Mouse (Mus musculus): Measurements from ENCODE around the gene Dnase1l2. TPM values are rescaled to one million over a fixed set of nuclear protein-coding genes. Genes with fewer than 3 reads are reported as not detected.

The Dnase1l2 gene
- total and polyA plus RNA-seq, 2 experiments from 2014 or later: 0.71 to 7.0 TPM

DNA sequence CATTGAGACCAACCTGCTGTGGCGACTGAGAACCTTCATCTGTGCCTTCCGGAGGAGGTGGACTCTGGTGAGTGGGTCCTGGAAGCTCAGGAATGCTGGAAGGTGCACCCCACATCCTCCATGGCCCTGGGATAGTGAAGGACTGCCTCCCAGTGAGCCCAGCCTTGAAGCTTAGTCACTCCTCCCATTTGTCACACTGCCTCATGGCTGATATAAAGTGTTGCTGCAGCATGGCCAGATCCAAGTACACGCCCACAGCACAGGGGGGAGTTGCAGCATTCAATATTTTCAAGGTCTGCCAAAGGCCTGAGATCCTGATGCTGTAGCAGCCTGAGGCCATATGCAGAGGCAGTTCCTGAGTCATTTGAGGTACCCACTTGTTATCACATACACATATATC is 40.5 kb downstream of the Dnase1l2 start:
- no peak for ATAC-seq
- no peaks in the 10 kb centered on the region for H3K4me1 ChIP-seq (ENCODE audit: insufficient read depth, low read length)
- no peak overlapping the region for H3K4me2 ChIP-seq (ENCODE audit: low read depth, low read length)
- no peaks in the 10 kb centered on the region for H3K9me3 ChIP-seq (ENCODE audit: low read length)
- 79% methylated on average over 3 of the region's 3 CpGs for WGBS
- peaks cover 66% of the 10 kb centered on the region for H3K36me3 ChIP-seq (ENCODE audit: insufficient read depth, low read length)
- no peak for TF ChIP-seq CTCF (IDR thresholded peaks at IDR 0.05; ENCODE audit: low read depth)
- H3K27ac ChIP-seq: no peak overlapping the region
- H3K9ac ChIP-seq (replicated peaks; ENCODE audit: low read length): no peak overlapping the region
- no peak for DNase-seq (ENCODE audit: low spot score)
- H3K4me3 ChIP-seq (ENCODE audit: low read length): no peak overlapping the region
- H3K27me3 ChIP-seq (ENCODE audit: insufficient read depth, low read length): no peaks in the 10 kb centered on the region

DNA sequence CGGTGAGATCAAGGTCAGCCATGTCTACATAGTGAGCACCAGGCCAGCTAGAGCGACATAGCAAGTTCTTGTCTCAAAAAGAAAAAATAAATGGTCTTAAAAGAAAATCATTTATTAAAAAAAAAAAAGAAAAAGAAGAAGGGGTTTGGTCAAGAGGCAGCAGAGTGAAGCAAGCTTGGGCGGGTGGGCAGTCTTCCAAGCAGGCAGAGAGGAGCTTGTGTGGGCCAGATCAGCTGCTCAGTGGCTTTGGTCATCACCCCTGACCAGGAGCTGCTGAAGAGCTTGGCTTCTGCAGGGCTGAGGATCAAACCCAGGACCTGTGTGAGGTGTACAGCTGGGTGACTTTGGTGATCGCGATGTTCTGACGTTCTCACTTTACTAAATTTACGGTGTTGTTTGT is 48.4 kb downstream of the Dnase1l2 start:
- no peak for DNase-seq (ENCODE audit: low spot score)
- H3K27me3 ChIP-seq (ENCODE audit: insufficient read depth, low read length): no peaks in the 10 kb centered on the region
- peaks cover 32% of the 10 kb centered on the region for H3K36me3 ChIP-seq (ENCODE audit: insufficient read depth, low read length)
- H3K9ac ChIP-seq (replicated peaks; ENCODE audit: low read length): no peak overlapping the region
- 91% methylated on average over 7 of the region's 7 CpGs for WGBS
- no peak for TF ChIP-seq CTCF (IDR thresholded peaks at IDR 0.05; ENCODE audit: low read depth)
- H3K4me1 ChIP-seq (ENCODE audit: insufficient read depth, low read length): no peaks in the 10 kb centered on the region
- H3K4me2 ChIP-seq (ENCODE audit: low read depth, low read length): no peak overlapping the region
- H3K27ac ChIP-seq: no peak overlapping the region
- ATAC-seq: no peak
- H3K4me3 ChIP-seq (ENCODE audit: low read length): no peak overlapping the region
- H3K9me3 ChIP-seq (ENCODE audit: low read length): no peaks in the 10 kb centered on the region

DNA sequence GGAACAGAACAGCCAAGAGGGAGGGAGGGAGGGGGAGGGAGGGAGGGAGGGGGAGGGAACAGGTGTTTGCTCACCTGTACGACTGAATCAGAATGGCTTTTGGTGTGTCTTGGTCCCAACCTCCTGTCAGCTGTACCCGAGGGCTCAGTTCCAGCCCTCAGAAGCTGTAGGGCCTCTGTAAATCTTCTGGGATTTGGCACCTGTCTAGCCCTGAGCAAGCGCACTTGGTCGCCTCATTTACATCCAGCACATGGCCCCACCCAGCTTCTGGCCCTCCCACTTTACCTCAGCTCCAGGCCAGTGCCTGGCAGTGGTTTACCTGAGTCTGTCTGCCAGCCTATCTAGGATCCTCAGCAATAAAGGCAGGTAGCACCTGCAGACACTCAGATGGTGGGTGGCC is 49.4 kb downstream of the Dnase1l2 start:
- DNase-seq (ENCODE audit: low spot score) (no peak), ATAC-seq (no peak)
- TF ChIP-seq CTCF (IDR thresholded peaks at IDR 0.05; ENCODE audit: low read depth): no peak
- H3K27ac ChIP-seq: no peak overlapping the region
- H3K4me1 ChIP-seq (ENCODE audit: insufficient read depth, low read length): no peaks in the 10 kb centered on the region
- WGBS: 36% methylated on average over 4 of the region's 4 CpGs
- H3K36me3 ChIP-seq (ENCODE audit: insufficient read depth, low read length): peaks cover 31% of the 10 kb centered on the region
- no peak overlapping the region for H3K4me2 ChIP-seq (ENCODE audit: low read depth, low read length)
- no peaks in the 10 kb centered on the region for H3K9me3 ChIP-seq (ENCODE audit: low read length)
- no peak overlapping the region for H3K4me3 ChIP-seq (ENCODE audit: low read length)
- H3K9ac ChIP-seq (replicated peaks; ENCODE audit: low read length): no peak overlapping the region
- no peaks in the 10 kb centered on the region for H3K27me3 ChIP-seq (ENCODE audit: insufficient read depth, low read length)

DNA sequence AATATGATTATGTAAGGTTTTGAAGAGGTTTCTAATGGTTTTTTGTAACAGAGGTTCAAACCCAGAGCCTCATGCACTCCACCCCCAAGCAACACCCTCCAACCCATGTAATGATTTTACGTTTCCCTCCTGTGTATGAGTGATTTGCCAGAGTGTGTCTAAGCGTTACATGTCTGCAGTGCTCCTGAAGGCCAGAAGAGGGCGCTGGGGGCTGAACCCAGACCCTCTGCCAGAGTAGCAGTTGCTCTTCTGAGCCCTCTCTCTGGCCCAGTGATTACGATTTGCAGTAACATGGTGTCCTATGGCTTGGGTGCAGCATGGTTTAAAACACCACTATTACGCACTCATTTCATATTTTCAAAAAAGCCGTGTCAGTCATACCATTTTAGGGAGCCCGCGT is 51.8 kb downstream of the Dnase1l2 start:
- peak; percentile 64 for TF ChIP-seq CTCF (IDR thresholded peaks at IDR 0.05; ENCODE audit: low read depth)
- Histone ChIP-seq H3K27ac (no peak overlapping the region), H3K4me2 (ENCODE audit: low read depth, low read length) (no peak overlapping the region), H3K4me1 (ENCODE audit: insufficient read depth, low read length) (no peaks in the 10 kb centered on the region), H3K36me3 (ENCODE audit: insufficient read depth, low read length) (peaks cover 31% of the 10 kb centered on the region), H3K4me3 (ENCODE audit: low read length) (no peak overlapping the region), H3K9ac (replicated peaks; ENCODE audit: low read length) (no peak overlapping the region), H3K27me3 (ENCODE audit: insufficient read depth, low read length) (no peaks in the 10 kb centered on the region), H3K9me3 (ENCODE audit: low read length) (no peaks in the 10 kb centered on the region)
- DNase-seq (ENCODE audit: low spot score): peak; percentile 25
- WGBS: 68% methylated on average over 8 of the region's 8 CpGs
- no peak for ATAC-seq

Other genes with a start within 250 kb of the Dnase1l2 start
- 145 and 151 TPM in 2 replicates for gene Tbc1d24, start 237.5 kb downstream of the Dnase1l2 start, total RNA-seq (2014; rRNA removed)
- gene Tbc1d24, start 237.5 kb downstream of the Dnase1l2 start, polyA plus RNA-seq (2015; fragmentation: Nextera tagmentation; extraction: Ambion mirVana): 21.1 and 22.8 TPM in 2 replicates
- gene Ntn3, start 233.6 kb downstream of the Dnase1l2 start, total RNA-seq (2014; rRNA removed): 26.9 and 32.5 TPM in 2 replicates
- 4.1 and 4.3 TPM in 2 replicates for gene Ntn3, start 233.6 kb downstream of the Dnase1l2 start, polyA plus RNA-seq (2015; fragmentation: Nextera tagmentation; extraction: Ambion mirVana)
- 18.5 and 19.3 TPM in 2 replicates for gene Tedc2, start 222.3 kb downstream of the Dnase1l2 start, total RNA-seq (2014; rRNA removed)
- gene Tedc2, start 222.3 kb downstream of the Dnase1l2 start, polyA plus RNA-seq (2015; fragmentation: Nextera tagmentation; extraction: Ambion mirVana): 9.8 and 10.2 TPM in 2 replicates
- gene Ccnf, start 191.6 kb downstream of the Dnase1l2 start, total RNA-seq (2014; rRNA removed): 6.8 and 10.2 TPM in 2 replicates
- gene Ccnf, start 191.6 kb downstream of the Dnase1l2 start, polyA plus RNA-seq (2015; fragmentation: Nextera tagmentation; extraction: Ambion mirVana): 7.1 and 7.6 TPM in 2 replicates
- gene Abca17, start 92.0 kb downstream of the Dnase1l2 start, total RNA-seq (2014; rRNA removed): 0.90 and 1.5 TPM in 2 replicates
- gene Abca17, start 92.0 kb downstream of the Dnase1l2 start, polyA plus RNA-seq (2015; fragmentation: Nextera tagmentation; extraction: Ambion mirVana): 1.0 and 1.2 TPM in 2 replicates
- gene Abca3, start 91.2 kb downstream of the Dnase1l2 start, total RNA-seq (2014; rRNA removed): 98.9 and 102 TPM in 2 replicates
- gene Abca3, start 91.2 kb downstream of the Dnase1l2 start, polyA plus RNA-seq (2015; fragmentation: Nextera tagmentation; extraction: Ambion mirVana): 26.1 and 27.3 TPM in 2 replicates
- 234 and 244 TPM in 2 replicates for gene Rnps1, start 28.5 kb downstream of the Dnase1l2 start, total RNA-seq (2014; rRNA removed)
- 287 and 295 TPM in 2 replicates for gene Rnps1, start 28.5 kb downstream of the Dnase1l2 start, polyA plus RNA-seq (2015; fragmentation: Nextera tagmentation; extraction: Ambion mirVana)
- gene Eci1, start 16.5 kb downstream of the Dnase1l2 start, total RNA-seq (2014; rRNA removed): 45.2 and 47.9 TPM in 2 replicates
- 56.8 and 60.6 TPM in 2 replicates for gene Eci1, start 16.5 kb downstream of the Dnase1l2 start, polyA plus RNA-seq (2015; fragmentation: Nextera tagmentation; extraction: Ambion mirVana)
- gene E4f1, start 27.2 kb upstream of the Dnase1l2 start, total RNA-seq (2014; rRNA removed): 32.4 and 36.3 TPM in 2 replicates
- gene E4f1, start 27.2 kb upstream of the Dnase1l2 start, polyA plus RNA-seq (2015; fragmentation: Nextera tagmentation; extraction: Ambion mirVana): 28.0 and 33.5 TPM in 2 replicates
- 71.7 and 74.1 TPM in 2 replicates for gene Pgp, start 27.3 kb upstream of the Dnase1l2 start, total RNA-seq (2014; rRNA removed)
- 94.1 and 97.6 TPM in 2 replicates for gene Pgp, start 27.3 kb upstream of the Dnase1l2 start, polyA plus RNA-seq (2015; fragmentation: Nextera tagmentation; extraction: Ambion mirVana)
- gene Bricd5, start 30.8 kb upstream of the Dnase1l2 start, total RNA-seq (2014; rRNA removed): 0.47 and 4.0 TPM in 2 replicates
- 1.3 and 1.4 TPM in 2 replicates for gene Bricd5, start 30.8 kb upstream of the Dnase1l2 start, polyA plus RNA-seq (2015; fragmentation: Nextera tagmentation; extraction: Ambion mirVana)
- gene Mlst8, start 36.0 kb upstream of the Dnase1l2 start, total RNA-seq (2014; rRNA removed): 45.9 and 55.3 TPM in 2 replicates
- 26.3 and 26.4 TPM in 2 replicates for gene Mlst8, start 36.0 kb upstream of the Dnase1l2 start, polyA plus RNA-seq (2015; fragmentation: Nextera tagmentation; extraction: Ambion mirVana)
- 152 and 163 TPM in 2 replicates for gene Caskin1, start 45.5 kb upstream of the Dnase1l2 start, total RNA-seq (2014; rRNA removed)
- gene Caskin1, start 45.5 kb upstream of the Dnase1l2 start, polyA plus RNA-seq (2015; fragmentation: Nextera tagmentation; extraction: Ambion mirVana): 42.1 and 43.7 TPM in 2 replicates
- 159 and 165 TPM in 2 replicates for gene Traf7, start 84.8 kb upstream of the Dnase1l2 start, total RNA-seq (2014; rRNA removed)
- gene Traf7, start 84.8 kb upstream of the Dnase1l2 start, polyA plus RNA-seq (2015; fragmentation: Nextera tagmentation; extraction: Ambion mirVana): 64.0 and 66.1 TPM in 2 replicates
- gene Rab26, start 91.1 kb upstream of the Dnase1l2 start, total RNA-seq (2014; rRNA removed): 2.7 and 4.0 TPM in 2 replicates
- 10.6 and 14.7 TPM in 2 replicates for gene Rab26, start 91.1 kb upstream of the Dnase1l2 start, polyA plus RNA-seq (2015; fragmentation: Nextera tagmentation; extraction: Ambion mirVana)
- 87.9 and 99.2 TPM in 2 replicates for gene Pkd1, start 106.7 kb upstream of the Dnase1l2 start, total RNA-seq (2014; rRNA removed)
- gene Pkd1, start 106.7 kb upstream of the Dnase1l2 start, polyA plus RNA-seq (2015; fragmentation: Nextera tagmentation; extraction: Ambion mirVana): 14.9 and 16.0 TPM in 2 replicates
- gene Tsc2, start 189.5 kb upstream of the Dnase1l2 start, total RNA-seq (2014; rRNA removed): 98.0 and 114 TPM in 2 replicates
- gene Tsc2, start 189.5 kb upstream of the Dnase1l2 start, polyA plus RNA-seq (2015; fragmentation: Nextera tagmentation; extraction: Ambion mirVana): 45.7 and 51.2 TPM in 2 replicates
- gene Nthl1, start 189.6 kb upstream of the Dnase1l2 start, total RNA-seq (2014; rRNA removed): 4.2 and 5.6 TPM in 2 replicates
- 7.2 and 7.8 TPM in 2 replicates for gene Nthl1, start 189.6 kb upstream of the Dnase1l2 start, polyA plus RNA-seq (2015; fragmentation: Nextera tagmentation; extraction: Ambion mirVana)
- 72.8 and 91.1 TPM in 2 replicates for gene Slc9a3r2, start 207.2 kb upstream of the Dnase1l2 start, total RNA-seq (2014; rRNA removed)
- 57.6 and 60.6 TPM in 2 replicates for gene Slc9a3r2, start 207.2 kb upstream of the Dnase1l2 start, polyA plus RNA-seq (2015; fragmentation: Nextera tagmentation; extraction: Ambion mirVana)
- gene Npw, start 215.4 kb upstream of the Dnase1l2 start, total RNA-seq (2014; rRNA removed): 0.78 TPM in 1 of 2 replicates, not detected in the other
- 0.65 and 0.81 TPM in 2 replicates for gene Npw, start 215.4 kb upstream of the Dnase1l2 start, polyA plus RNA-seq (2015; fragmentation: Nextera tagmentation; extraction: Ambion mirVana)
- 40.9 and 47.0 TPM in 2 replicates for gene Zfp598, start 226.6 kb upstream of the Dnase1l2 start, total RNA-seq (2014; rRNA removed)
- gene Zfp598, start 226.6 kb upstream of the Dnase1l2 start, polyA plus RNA-seq (2015; fragmentation: Nextera tagmentation; extraction: Ambion mirVana): 14.2 and 14.6 TPM in 2 replicates
- 331 and 347 TPM in 2 replicates for gene Syngr3, start 246.8 kb upstream of the Dnase1l2 start, total RNA-seq (2014; rRNA removed)
- 280 and 294 TPM in 2 replicates for gene Syngr3, start 246.8 kb upstream of the Dnase1l2 start, polyA plus RNA-seq (2015; fragmentation: Nextera tagmentation; extraction: Ambion mirVana)

Measured in hindbrain, postnatal 0 days (tissue).